Mouse (Mus musculus): ENCODE measurements at regions not wholly inside any gene's neighbourhood (a gene's known extent, or its start where the extent isn't known, plus 50 kb on each side); places are given as distances from the start of the nearest gene placed in this dataset.
"Not testable (repeated sequence)": the region's sequence is repeated elsewhere in the genome, so short reads cannot be mapped to it uniquely, and the experiment has no call there.

DNA sequence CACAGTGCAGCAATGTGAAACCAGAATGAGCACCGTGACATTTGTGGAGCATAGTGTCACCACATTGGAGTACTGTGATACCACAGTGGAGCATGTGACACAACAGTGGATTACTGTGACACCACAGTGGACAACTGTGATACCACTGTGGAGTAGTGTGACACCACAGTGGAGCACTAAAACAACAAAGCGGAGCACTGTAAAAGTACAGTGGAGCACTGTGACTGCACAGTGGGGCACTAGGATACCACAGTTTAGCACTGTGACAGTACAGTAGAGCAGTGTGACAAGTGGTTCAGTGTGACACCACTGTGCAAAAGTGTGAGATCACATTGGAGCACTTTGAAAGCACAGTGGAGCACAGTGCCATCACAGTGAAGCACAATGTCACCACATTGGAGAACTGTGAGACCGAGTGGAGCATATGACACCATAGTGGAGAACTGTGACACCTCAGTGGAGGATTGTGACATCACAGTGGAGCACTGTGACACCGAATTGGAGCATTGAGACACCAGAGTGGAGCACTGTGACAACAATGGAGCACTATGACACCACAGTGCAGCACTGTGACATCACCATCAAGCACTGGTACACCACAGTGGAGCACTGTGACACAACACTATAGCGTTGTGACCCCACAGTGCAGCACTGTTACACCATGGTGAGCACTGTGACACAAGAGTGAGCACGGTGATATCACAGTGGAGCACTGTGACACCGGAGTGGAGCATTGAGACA, 86.6 kb upstream of the Vmn1r2 start:
- DNase-seq (ENCODE audit: low spot score), result peak; percentile 18

DNA sequence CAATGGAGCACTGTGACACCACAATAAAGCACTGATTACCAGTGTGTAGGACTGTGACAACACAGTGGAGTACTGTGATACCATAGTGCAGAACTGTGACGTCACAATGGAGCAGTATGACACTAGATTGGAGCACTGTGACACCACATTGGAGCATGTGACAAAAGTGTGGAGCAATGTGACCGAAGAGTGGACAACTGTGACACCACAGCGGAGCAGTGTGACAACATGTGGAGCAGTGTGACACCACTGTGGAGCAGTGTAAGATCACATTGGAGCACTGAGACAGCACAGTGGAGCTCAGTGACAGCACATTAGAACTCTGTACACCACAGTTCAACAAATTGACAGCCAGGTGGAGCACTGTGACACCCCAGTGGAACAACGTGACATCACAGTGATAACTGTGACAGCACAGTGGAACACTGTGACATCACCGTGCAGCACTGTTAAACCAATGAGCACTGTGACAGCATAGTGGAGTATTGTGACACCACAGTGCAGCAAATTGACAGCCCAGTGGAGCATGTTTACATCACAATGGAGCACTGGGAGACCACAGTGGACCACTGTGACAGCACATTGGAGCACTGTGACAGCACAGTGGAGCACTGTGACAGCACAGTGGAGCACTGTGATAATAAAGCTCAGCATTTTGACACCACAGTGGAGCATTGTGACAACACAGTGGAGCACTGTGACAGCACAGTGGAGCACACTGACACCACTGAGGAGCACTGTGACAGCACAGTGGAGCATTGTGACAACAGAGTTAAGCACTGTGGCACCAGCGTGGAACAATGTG, 85.8 kb upstream of the Vmn1r2 start:
- peak; percentile 17 for DNase-seq (ENCODE audit: low spot score)

DNA sequence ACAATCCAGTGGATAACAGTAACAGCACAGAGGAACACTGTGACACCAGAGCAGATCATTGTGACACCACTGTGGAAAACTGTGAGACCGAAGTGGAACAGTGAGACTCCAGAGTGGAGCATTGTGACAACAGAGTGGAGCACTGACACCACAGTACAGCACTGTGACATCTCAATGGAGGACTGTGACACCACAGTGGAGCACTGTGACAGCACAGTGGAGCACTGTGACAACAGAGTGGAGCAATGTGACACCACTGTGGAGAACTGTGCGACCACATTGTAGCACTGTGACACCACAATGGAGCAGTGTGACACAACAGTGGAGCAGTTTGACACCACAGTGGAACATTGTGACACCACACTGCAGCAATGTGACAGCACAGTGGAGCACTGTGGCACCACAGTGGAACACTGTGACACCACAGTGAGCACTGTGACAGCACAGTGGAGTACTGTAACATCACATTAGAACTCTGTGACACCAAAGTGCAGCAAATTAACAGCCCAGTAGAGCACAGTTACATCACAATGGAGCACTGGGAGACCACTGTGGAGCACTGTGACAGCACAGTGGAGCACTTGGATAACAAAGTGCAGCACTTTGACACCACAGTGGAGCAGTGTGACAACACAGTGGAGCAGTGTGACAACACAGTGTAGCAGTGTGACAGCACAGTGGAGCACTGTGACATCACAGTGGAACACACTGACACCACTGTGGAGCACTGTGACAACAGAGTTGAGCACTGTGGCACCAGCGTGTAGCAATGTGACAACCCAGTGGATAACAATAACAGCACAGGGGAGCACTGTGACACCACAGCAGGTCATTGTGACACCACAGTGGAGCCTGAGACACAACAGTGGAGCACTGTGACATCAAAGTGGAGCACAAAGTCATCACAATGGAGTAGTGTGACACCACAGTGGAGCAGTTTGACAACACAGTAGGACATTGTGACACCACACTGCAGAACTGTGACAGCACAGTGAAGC, 84.9 kb upstream of the Vmn1r2 start:
- peak; percentile 20 for DNase-seq (ENCODE audit: low spot score)

DNA sequence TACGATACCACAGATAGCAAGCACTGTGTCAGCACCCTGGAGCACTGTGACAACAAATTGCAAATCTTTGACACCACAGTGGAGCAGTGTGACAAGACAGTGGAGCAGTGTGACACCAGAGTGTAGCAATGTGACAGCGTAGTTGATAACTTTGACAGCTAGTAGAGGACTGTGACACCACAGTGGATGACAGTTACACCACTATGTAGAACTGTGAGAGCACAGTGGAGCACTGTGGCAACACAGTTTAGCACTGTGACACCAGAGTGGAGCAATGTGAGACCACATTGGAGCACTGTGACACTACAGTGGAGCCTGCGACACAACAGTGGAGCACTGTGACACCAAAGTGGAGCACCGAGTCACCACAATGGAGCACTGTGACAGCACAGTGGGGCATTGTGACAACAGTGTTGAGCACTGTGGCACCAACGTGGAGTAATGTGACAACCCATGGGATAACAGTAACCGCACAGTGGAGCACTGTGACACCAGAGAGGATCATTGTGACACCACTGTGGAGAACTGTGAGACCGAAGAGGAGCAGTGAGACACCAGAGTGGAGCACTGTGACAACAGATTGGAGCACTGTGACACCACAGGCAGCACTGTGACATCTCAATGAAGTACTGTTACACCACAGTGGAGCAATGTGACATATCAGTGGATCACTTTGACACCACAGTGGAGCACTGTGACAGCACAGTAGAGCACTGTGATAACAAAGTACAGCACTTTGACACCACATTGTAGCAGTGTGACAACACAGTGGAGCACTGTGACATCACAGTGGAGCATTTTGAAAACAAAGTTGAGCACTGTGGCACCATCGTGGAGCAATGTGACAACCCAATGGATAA, 83.7 kb upstream of the Vmn1r2 start:
- DNase-seq (ENCODE audit: low spot score), result peak; percentile 25

DNA sequence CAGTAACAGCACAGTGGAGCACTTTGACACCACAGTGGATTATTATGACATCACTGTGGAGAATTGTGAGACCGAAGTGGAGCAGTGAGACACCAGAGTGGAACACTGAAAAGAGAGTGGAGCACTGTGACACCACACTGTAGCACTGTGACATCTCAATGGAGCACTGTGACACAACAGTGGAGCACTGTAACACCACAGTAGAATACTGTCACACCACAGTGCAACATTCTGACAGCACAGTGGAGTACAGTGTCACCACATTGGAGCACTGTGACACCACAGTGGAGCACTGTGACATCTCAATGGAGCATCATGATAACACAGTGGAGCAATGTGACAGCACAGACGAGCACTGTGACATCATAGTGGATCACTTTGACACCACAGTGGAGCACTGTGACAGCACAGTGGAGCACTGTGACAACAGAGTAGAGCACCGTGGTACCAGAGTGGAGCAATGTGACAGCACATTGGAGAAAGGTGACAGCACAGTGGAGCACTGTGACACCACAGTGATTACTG, 83.0 kb upstream of the Vmn1r2 start:
- DNase-seq (ENCODE audit: low spot score), result peak; percentile 18

DNA sequence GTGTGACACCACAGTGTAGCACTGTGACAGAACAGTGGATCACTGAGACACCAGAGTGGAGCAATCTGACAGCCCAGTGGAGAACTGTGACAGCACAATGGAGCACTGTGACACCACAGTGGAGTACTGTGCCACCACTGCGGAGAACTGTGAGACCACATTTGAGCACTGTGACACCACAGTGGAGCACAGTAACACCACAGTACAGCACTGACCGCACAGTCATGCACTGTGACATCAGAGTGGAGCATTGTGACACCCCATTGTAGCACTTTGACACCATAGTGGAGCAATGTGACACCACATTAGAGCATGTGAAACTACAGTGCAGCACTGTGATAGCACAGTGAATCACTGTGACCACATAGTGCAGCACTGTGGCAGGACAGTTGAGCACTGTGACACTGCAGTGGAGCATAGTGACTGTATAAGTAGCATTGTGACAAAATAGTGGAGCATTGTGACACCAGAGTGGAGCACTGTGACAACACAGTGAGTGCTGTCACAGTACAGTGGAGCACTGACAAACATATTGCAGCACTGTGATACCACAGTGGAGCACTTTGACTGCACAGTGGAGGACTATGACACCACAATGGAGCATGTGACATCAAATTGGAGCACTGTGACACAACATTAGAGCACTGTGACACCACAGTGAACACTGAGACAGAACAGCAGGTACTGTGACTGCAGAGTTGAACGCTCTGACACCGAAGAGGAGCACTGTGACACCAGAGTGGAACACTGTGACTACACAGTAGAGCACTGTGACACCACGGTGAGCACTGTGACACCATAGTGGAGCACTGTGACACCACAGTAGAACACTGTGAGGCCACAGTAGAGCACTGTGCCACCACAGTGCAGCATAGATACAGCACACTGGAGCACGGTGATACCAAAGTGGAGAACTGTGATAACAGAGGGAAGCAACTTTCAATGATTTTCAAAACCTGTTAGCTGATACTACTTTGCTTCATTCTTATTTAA, 81.4 kb upstream of the Vmn1r2 start:
- DNase-seq (ENCODE audit: low spot score), result peak; percentile 20

DNA sequence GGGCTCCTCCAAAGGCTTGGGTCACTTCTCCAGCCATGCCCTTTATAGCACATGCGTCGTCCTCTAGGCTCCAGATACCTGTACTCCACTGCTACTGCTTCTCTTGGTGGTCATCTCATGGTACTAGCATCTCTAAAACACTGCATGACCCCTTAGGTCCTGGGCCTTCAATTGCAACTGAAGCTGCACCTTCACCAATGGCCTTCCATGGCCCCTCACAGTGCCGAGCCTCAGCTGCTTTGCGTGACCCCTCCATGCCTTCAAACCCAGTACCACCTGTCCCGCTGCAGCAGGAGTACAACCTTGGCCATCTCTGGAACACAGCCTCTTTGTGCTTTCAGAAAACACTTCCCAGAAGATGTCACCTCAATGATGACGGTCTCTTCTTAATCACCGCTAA, 79.5 kb upstream of the Vmn1r2 start:
- not testable (repeated sequence) for DNase-seq (ENCODE audit: low spot score)

DNA sequence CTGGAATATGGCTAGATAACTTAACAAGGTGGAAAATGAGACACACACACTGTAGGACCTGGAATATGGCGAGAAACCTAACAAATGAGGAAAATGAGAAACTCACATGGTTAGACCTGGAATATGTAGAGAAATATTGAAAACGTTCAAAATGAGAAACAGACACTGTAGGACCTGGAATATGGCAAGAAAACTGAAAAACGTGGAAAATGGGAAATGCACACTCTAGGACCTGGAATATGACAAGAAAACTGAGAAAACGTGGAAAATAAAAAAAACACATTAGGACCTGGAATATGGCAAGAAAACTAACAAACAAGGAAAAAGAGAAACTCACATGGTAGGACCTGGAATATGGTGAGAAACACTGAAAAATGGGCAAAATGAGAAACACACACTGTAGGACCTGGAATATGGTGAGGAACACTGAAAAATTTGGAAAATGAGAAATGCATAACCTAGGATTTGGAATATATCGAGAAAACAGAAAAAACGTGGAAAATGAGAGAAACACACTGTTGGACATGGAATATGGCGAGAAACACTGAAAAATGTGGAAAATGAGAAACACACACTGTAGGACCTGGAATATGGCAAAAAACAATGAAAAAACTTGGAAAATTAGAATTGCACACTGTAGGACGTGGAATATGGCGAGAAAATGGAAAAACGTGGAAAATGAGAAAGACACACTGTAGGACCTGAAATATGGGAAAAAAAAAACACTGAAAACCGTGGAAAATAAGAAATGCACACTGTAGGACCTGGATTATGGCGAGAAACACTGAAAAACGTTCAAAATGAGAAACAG, 77.3 kb upstream of the Vmn1r2 start:
- DNase-seq (ENCODE audit: low spot score), result no peak

DNA sequence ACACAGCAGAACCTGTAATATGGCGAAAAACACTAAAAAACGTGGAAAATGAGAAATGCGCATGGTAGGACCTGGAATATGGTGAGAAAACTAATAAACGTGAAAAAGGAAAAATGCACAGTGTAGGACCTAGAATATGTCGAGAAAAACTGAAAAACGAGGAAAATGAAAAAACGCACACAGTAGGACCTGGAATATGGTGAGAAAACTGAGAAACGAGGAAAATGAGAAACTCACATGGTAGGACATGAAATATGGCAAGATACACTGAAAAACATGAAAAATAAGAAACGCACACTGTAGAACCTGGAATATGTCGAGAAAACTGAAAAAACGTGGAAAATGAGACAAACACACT, 76.8 kb upstream of the Vmn1r2 start:
- DNase-seq (ENCODE audit: low spot score), result no peak

DNA sequence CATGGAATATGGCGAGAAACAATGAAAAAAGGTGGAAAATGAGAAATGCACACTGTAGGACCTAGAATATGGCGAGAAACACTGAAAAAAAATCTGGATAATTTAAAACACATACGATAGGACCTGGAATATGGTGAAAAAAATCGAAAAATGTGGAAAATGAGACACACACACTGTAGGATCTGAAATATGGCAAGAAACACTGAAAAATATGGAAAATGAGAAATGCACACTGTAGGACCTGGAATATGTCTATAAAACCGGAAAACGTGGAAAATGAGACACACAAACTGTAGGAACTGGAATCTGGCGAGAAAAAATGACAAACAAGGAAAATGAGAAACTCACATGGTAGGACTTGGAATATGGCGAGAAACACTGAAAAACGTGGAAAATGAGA, 76.4 kb upstream of the Vmn1r2 start:
- no peak for DNase-seq (ENCODE audit: low spot score)

All from urinary bladder, adult 2 months (tissue).